Mouse (Mus musculus): ENCODE results near the gene Clec10a.

DNA sequence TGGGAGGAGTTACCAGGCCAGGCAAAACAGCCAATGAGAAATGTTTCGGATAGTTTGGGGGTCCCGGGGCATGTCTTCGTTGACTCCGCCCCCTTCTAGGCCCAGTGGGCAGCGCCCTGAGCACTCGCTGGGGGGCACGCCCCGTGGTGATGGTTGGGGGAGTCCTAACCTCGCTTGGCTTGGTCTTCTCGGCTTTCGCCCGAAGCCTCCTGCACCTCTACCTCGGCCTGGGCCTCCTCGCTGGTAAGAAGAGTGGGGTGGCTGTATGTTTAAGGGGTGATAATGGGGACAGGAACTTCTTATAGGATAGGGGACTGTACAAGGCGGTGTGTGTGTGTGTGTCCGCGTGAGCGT lies 58.8 kb downstream of the Clec10a start:
- TF ChIP-seq CTCF (IDR thresholded peaks at IDR 0.05; ENCODE audit: control insufficient read depth, insufficient read depth, low read length) (no peak), POLR2A (IDR thresholded peaks at IDR 0.05; ENCODE audit: borderline replicate concordance, control insufficient read depth, low read depth, low read length) (no peak)

Measured in bone marrow, adult 2 months (tissue).